Mouse (Mus musculus): ENCODE measurements at regions not wholly inside any gene's neighbourhood (a gene's known extent, or its start where the extent isn't known, plus 50 kb on each side); places are given as distances from the start of the nearest gene placed in this dataset.

- ATAC-seq (ENCODE audit: low FRiP score) (no peak), DNase-seq (ENCODE audit: low spot score) (peak; percentile 21)
- Histone ChIP-seq H3K27me3 (ENCODE audit: insufficient read depth, low read length) (no peaks in the 10 kb centered on the region), H3K27ac (ENCODE audit: low read depth, low read length) (no peak overlapping the region), H3K9ac (replicated peaks; ENCODE audit: low read length, poor library complexity, severe bottlenecking) (no peak overlapping the region), H3K4me2 (ENCODE audit: low read depth, low read length, poor library complexity, severe bottlenecking) (no peak overlapping the region), H3K4me3 (ENCODE audit: low read depth, low read length) (no peak overlapping the region), H3K4me1 (ENCODE audit: insufficient read depth, low read length) (no peaks in the 10 kb centered on the region), H3K36me3 (ENCODE audit: insufficient read depth, low read length) (no peaks in the 10 kb centered on the region), H3K9me3 (ENCODE audit: low read length) (no peaks in the 10 kb centered on the region)
- no peak for TF ChIP-seq CTCF (IDR thresholded peaks at IDR 0.05)
- 68% methylated on average over 3 of the region's 3 CpGs for WGBS
Measured at GRCm38 (mm10) chr6:138914981-138915380, 256.6 kb upstream of the Igbp1b start.

DNA sequence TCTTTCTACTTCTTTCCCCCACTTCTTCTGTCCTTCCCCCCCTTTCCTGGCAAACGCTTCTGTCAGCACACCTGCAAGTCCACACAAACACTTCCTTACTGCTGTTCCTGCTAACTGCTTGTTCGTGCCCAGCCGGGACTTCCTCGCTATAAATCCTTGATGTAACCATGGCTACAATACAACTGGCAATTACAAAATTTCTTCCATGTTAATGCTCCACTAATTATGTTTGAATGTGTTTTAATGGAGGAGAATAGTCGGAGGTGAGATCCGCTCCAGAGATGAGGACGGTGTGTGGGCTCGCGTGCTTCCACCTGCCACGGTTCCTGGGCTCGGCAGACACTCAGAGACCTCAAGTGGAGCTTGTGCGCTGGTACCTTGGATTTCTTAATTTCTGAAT lies 215.3 kb upstream of the Igbp1b start:
- WGBS: 64% methylated on average over 12 of the region's 12 CpGs

DNA sequence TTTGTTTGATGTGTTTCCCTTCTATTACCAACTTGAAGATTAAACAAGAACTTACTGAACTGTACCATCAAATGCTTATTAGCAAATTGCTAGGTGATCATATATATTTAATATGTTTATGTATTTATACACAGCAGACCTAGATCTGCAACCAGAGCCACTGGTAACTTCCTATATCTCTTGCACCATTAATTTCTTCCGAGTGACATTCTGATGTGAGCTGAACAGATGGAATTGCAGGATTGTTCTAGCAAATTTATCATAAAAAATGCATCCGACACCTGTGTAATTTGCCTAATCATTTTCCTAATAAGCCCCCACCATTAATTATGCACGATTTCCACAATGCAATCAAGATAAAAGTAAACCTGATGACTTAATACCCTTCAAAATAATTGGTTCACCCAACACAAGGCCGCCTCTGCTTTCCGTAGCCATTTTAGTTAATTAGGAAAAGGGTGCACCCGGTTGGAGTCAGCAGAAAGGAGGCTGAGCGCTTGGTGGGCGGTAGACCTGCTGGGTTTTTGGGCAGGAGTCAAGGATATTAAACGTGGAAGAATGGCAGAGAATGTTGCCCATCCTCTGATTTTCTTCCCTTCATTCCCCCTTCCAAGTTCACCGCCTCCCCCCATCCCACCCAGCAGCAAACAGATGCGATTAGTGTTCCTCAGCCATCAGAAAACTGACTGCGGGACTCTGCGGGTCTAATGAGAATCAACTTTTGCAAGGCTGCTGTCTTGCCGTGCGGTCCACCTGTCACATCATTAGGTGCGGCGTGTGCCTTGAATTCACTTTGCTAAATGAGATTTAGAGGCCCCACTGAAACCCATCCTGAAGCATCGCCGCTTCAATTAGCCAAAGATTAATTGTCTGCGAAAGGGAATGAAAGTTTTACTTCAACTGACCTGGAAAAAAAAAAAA lies 214.4 kb upstream of the Igbp1b start:
- no peak for TF ChIP-seq CTCF (IDR thresholded peaks at IDR 0.05)
- no peak overlapping the region for H3K27ac ChIP-seq (ENCODE audit: low read depth, low read length)
- H3K4me1 ChIP-seq (ENCODE audit: insufficient read depth, low read length): no peaks in the 10 kb centered on the region
- no peaks in the 10 kb centered on the region for H3K9me3 ChIP-seq (ENCODE audit: low read length)
- peak overlapping the region; percentile 15; the same call in 1 of the 2 replicates for H3K4me2 ChIP-seq (ENCODE audit: low read depth, low read length, poor library complexity, severe bottlenecking)
- no peaks in the 10 kb centered on the region for H3K36me3 ChIP-seq (ENCODE audit: insufficient read depth, low read length)
- H3K4me3 ChIP-seq (ENCODE audit: low read depth, low read length): no peak overlapping the region
- no peaks in the 10 kb centered on the region for H3K27me3 ChIP-seq (ENCODE audit: insufficient read depth, low read length)
- ATAC-seq (ENCODE audit: low FRiP score) (no peak), DNase-seq (ENCODE audit: low spot score) (peak; percentile 57)
- H3K9ac ChIP-seq (replicated peaks; ENCODE audit: low read length, poor library complexity, severe bottlenecking): no peak overlapping the region
- 58% methylated on average over 20 of the region's 20 CpGs for WGBS

More for the DNA sequence above, 215.3 kb upstream of the Igbp1b start:
- H3K27ac ChIP-seq (ENCODE audit: low read depth, low read length): no peak overlapping the region
- 0 out of 2 replicates have a peak overlapping the region, but pooled peaks have one; percentile 8 for H3K4me3 ChIP-seq (ENCODE audit: low read depth, low read length)
- DNase-seq (ENCODE audit: low spot score) (peak; percentile 28), ATAC-seq (ENCODE audit: low FRiP score) (no peak)
- no peaks in the 10 kb centered on the region for H3K36me3 ChIP-seq (ENCODE audit: insufficient read depth, low read length)
- no peaks in the 10 kb centered on the region for H3K27me3 ChIP-seq (ENCODE audit: insufficient read depth, low read length)
- H3K4me1 ChIP-seq (ENCODE audit: insufficient read depth, low read length): no peaks in the 10 kb centered on the region
- H3K9me3 ChIP-seq (ENCODE audit: low read length): no peaks in the 10 kb centered on the region
- H3K9ac ChIP-seq (replicated peaks; ENCODE audit: low read length, poor library complexity, severe bottlenecking): no peak overlapping the region
- no peak for TF ChIP-seq CTCF (IDR thresholded peaks at IDR 0.05)
- H3K4me2 ChIP-seq (ENCODE audit: low read depth, low read length, poor library complexity, severe bottlenecking): peak overlapping the region; percentile 15; the same call in 1 of the 2 replicates

GRCm38 (mm10) chr6:138838043-138838442 lies 179.7 kb upstream of the Igbp1b start:
- Histone ChIP-seq H3K4me3 (ENCODE audit: low read depth, low read length) (no peak overlapping the region), H3K36me3 (ENCODE audit: insufficient read depth, low read length) (no peaks in the 10 kb centered on the region), H3K9ac (replicated peaks; ENCODE audit: low read length, poor library complexity, severe bottlenecking) (no peak overlapping the region), H3K4me2 (ENCODE audit: low read depth, low read length, poor library complexity, severe bottlenecking) (no peak overlapping the region), H3K27me3 (ENCODE audit: insufficient read depth, low read length) (no peaks in the 10 kb centered on the region), H3K27ac (ENCODE audit: low read depth, low read length) (no peak overlapping the region), H3K9me3 (ENCODE audit: low read length) (no peaks in the 10 kb centered on the region), H3K4me1 (ENCODE audit: insufficient read depth, low read length) (no peaks in the 10 kb centered on the region)
- 94% methylated on average over 8 of the region's 8 CpGs for WGBS
- DNase-seq (ENCODE audit: low spot score) (no peak), ATAC-seq (ENCODE audit: low FRiP score) (no peak)
- no peak for TF ChIP-seq CTCF (IDR thresholded peaks at IDR 0.05)

DNA sequence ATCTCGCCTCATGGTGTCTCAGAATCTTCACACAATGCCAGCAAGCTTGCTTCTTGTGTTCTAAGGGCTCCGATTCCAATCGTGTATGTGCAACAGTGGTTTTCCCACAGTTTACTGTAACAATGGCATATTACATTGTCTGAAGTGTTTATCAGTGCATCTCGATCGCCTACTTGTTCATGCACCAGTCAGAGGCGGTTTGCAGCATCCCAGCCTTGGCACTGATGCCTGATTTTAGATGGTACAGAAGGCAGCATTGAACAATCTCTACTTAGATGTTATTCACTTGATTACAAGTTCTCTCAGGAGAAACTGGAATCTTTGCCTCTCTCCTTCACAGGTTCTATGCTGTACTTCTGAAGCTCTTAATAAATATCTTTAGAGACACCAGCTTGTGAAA lies 176.5 kb upstream of the Igbp1b start:
- WGBS: 93% methylated on average over 6 of the region's 6 CpGs
- Histone ChIP-seq H3K4me3 (ENCODE audit: low read depth, low read length) (no peak overlapping the region), H3K9ac (replicated peaks; ENCODE audit: low read length, poor library complexity, severe bottlenecking) (no peak overlapping the region), H3K27me3 (ENCODE audit: insufficient read depth, low read length) (no peaks in the 10 kb centered on the region), H3K4me1 (ENCODE audit: insufficient read depth, low read length) (no peaks in the 10 kb centered on the region), H3K36me3 (ENCODE audit: insufficient read depth, low read length) (no peaks in the 10 kb centered on the region), H3K4me2 (ENCODE audit: low read depth, low read length, poor library complexity, severe bottlenecking) (no peak overlapping the region), H3K9me3 (ENCODE audit: low read length) (no peaks in the 10 kb centered on the region), H3K27ac (ENCODE audit: low read depth, low read length) (no peak overlapping the region)
- no peak for TF ChIP-seq CTCF (IDR thresholded peaks at IDR 0.05)
- ATAC-seq (ENCODE audit: low FRiP score) (no peak), DNase-seq (ENCODE audit: low spot score) (no peak)

- no peak for TF ChIP-seq CTCF (IDR thresholded peaks at IDR 0.05)
- DNase-seq (ENCODE audit: low spot score) (no peak), ATAC-seq (ENCODE audit: low FRiP score) (no peak)
- 68% methylated on average over 4 of the region's 4 CpGs for WGBS
- no peaks in the 10 kb centered on the region for H3K4me1 ChIP-seq (ENCODE audit: insufficient read depth, low read length)
- H3K4me2 ChIP-seq (ENCODE audit: low read depth, low read length, poor library complexity, severe bottlenecking): no peak overlapping the region
- H3K27me3 ChIP-seq (ENCODE audit: insufficient read depth, low read length): no peaks in the 10 kb centered on the region
- H3K9me3 ChIP-seq (ENCODE audit: low read length): no peaks in the 10 kb centered on the region
- H3K9ac ChIP-seq (replicated peaks; ENCODE audit: low read length, poor library complexity, severe bottlenecking): no peak overlapping the region
- no peak overlapping the region for H3K4me3 ChIP-seq (ENCODE audit: low read depth, low read length)
- H3K27ac ChIP-seq (ENCODE audit: low read depth, low read length): no peak overlapping the region
- no peaks in the 10 kb centered on the region for H3K36me3 ChIP-seq (ENCODE audit: insufficient read depth, low read length)
Measured at GRCm38 (mm10) chr6:138801835-138802234, 143.5 kb upstream of the Igbp1b start.

All from midbrain, postnatal 0 days (tissue).